Mouse (Mus musculus) spleen, postnatal 4 days (tissue): ENCODE measurements around the gene Zbtb39.
A peak's percentile ranks its signal among the peaks of the same experiment; 100 is the strongest.

Experiments used
- DNase-seq, 2 experiments: peaks; one replicate each; pipeline ENCODE4 v3.0.0; 2022; ENCODE audit warnings: low spot score in 2 of 2

The Zbtb39 gene

GRCm38 (mm10) chr10:127739083-127739660, at the start of gene Zbtb39:
Gene Zbtb39 (plus strand): TSS chr10:127739538.
- peak; percentile 79 to 93 for DNase-seq

DNA sequence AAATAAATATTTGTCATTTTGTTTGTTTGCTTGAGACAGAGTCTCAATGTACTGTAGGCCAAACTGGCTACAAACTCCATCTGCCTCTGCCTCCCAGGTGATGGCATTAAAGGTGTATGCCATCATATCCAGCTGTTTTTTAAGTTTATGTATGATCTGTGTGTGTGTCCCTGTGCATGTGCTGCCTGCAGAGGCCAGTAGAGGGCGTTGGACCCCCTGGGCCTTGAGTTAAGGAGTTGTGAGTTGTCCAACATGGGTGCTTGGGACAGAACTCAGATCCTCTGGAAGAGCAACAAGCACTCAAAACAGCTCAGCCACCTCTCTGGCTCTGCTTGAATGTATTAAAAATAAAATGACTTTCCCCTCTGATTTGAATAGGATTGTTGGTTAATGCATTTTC, 48.3 kb upstream of the Zbtb39 start:
- DNase-seq: no peak

GRCm38 (mm10) chr10:127694636-127695035, 44.7 kb upstream of the Zbtb39 start:
- DNase-seq: no peak

- DNase-seq: no peak
These were observed 43.6 kb upstream of the Zbtb39 start for GRCm38 (mm10) chr10:127695775-127696174.

DNA sequence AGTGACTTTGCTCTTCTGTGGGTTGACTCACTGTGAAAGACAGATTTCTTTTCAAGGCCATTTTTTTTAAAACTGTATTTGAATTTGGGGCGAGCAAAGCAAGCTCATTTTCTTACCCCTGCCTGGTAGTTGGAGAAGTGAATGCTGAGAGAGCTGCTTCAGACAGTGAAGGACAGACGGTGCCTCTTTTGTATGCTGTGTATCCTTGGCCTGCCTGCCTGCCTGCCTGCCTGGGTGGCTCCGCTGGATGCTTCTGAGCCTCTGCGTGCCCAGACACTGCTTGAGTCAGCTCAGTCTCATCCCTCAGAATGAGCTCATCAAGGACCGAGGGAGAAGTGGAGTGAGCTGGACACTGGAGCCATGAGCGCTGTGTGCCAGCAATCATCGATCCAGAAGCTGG, 40.4 kb upstream of the Zbtb39 start:
- DNase-seq: no peak

DNA sequence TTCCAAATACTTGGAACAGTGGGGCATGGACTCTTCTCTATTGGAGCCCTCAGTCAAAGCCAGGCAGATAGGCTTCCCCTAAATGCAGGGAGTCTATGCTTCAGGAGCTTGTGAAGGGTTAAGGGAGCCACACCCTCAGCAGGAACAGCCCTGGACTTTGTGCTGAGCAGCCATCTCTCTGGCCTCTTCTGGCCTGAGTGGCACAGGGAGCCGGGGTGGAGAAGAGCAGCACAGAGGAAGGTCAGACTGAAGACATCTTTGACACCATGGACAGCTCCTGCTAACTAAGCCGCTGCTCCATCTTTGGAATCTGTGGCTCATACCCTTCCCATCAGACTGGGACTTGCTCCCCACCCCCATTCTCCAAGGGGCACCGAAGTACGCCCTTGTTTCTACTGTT, 36.0 kb upstream of the Zbtb39 start:
- no peak for DNase-seq

GRCm38 (mm10) chr10:127704293-127704692, 35.0 kb upstream of the Zbtb39 start:
- DNase-seq: no peak

GRCm38 (mm10) chr10:127704766-127705220, 34.5 kb upstream of the Zbtb39 start, which contains the start of gene Myo1a:
Gene Myo1a (plus strand): TSS chr10:127705170.
- DNase-seq: no peak

DNA sequence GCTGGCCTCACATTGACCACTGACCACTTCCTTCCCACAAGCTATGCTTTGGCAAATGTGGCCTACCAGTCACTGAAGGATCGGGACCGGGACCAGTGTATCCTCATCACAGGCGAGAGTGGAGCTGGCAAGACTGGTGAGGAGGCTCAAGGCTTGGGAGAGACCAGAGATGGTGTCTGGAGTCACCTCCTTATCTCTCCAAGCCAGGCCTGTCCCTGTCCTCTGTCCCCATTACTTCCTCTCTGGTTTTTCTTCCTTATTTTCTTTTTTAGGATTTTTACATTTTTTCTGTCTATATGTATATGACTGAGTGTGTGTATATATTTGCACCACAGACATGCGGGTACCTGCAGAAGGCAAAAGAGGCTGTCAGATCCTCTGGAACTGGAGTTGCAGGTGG, 33.6 kb upstream of the Zbtb39 start:
- DNase-seq: no peak

- no peak for DNase-seq
These were observed 31.6 kb upstream of the Zbtb39 start for GRCm38 (mm10) chr10:127707721-127708120.

GRCm38 (mm10) chr10:127708850-127709370, 30.4 kb upstream of the Zbtb39 start:
- no peak for DNase-seq

- DNase-seq: no peak
These were observed 29.0 kb upstream of the Zbtb39 start for GRCm38 (mm10) chr10:127710331-127710730.

GRCm38 (mm10) chr10:127712736-127713135, 26.6 kb upstream of the Zbtb39 start:
- no peak for DNase-seq

GRCm38 (mm10) chr10:127721671-127722418, 17.5 kb upstream of the Zbtb39 start:
- DNase-seq: no peak

- no peak for DNase-seq
These were observed 15.2 kb upstream of the Zbtb39 start, which contains the start of gene Tac2 for GRCm38 (mm10) chr10:127724178-127724577. Gene Tac2 (plus strand): TSS chr10:127724478.

GRCm38 (mm10) chr10:127725136-127725535, 14.2 kb upstream of the Zbtb39 start:
- no peak for DNase-seq

DNA sequence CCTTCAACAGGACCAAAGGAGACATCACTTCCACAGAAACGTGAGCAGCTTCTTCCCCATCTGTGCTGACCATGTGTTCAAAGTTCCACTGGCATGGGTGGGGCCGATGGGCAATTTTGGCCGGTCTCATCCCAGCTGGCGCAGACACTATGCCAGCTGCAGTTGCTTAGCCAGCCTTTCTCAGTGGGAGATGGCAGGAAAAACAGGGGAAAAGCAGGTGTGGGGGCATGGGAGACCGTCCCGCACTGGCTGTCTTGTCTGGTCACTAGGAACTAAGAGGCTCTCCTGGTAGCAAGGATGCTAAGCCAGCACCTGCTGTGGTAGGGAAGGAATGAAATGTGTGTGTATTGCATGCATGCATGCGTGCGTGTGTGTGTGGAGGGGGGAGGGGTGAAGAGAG, 10.9 kb upstream of the Zbtb39 start:
- no peak for DNase-seq

- no peak for DNase-seq
These were observed 8.9 kb upstream of the Zbtb39 start for GRCm38 (mm10) chr10:127730285-127730932.

- no peak for DNase-seq
These were observed 8.4 kb upstream of the Zbtb39 start for GRCm38 (mm10) chr10:127730933-127731310.

GRCm38 (mm10) chr10:127731397-127731796, 7.9 kb upstream of the Zbtb39 start:
- no peak for DNase-seq

DNA sequence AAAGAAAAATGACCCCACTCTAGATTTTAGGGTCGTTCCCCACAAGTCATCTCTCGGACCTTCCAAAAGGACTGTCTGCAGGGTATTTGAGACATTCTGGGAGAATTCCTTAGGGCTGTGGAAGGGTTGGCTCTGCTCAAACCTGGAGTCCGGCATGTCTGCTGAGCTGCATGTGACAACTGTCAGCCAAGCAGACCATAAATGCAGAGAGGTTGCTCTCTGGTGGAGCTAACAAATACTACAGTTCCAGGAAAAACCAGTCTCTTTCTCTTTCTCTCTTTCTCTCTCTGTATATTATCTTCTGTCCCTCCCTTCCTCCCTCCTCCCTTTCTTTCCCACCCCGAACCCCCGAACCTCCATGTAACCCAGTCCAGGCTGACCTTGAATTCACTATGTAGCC, 4.9 kb upstream of the Zbtb39 start:
- no peak for DNase-seq

DNA sequence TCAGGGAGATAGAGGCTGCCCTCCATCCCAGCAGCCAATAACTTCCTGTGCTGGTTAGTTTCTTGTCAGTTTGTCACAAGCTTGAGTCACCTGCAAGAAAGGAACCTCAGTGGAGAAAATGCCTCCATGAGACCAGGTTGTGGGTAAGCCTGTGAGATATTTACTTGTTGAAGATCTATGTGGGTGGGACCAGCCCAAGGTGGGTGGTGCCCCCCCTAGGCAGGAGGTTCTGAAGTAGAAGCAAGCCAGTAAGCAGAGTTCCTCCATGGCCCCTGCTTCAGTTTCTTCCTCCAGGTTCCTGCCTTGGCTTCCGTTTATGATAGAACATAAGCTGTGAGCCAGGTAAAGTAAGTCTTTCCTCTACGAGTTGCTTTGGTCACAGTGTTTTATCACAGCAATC, 3.1 kb upstream of the Zbtb39 start:
- no peak for DNase-seq

DNA sequence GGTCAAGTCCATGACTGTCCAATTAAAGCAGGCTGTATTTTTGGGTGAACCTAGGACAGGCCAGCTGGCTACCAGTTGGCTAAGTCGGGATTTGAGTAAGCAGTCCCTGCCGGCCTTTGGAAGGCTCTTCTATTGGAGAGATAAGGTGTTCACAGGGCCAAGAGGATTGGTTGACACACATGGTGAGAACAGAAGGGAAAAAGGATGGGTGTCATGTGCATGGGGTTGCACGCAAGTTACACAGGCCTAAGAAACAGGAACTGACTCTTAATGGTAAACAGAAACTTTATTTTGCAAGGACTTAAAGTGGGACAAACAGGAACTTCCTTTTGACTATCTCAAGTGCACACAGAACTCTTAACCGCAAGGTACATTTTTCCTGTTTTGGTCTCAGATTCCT, 2.4 kb upstream of the Zbtb39 start:
- no peak for DNase-seq
